Mouse (Mus musculus): ENCODE measurements around the gene Siglecg. TPM values are rescaled to one million over a fixed set of nuclear protein-coding genes. Genes with fewer than 3 reads are reported as not detected.
"Not testable (repeated sequence)": the region's sequence is repeated elsewhere in the genome, so short reads cannot be mapped to it uniquely, and the experiment has no call there.

The Siglecg gene
- polyA plus RNA-seq (2015; fragmentation: Nextera tagmentation; extraction: Ambion mirVana): 0.28 and 0.30 TPM in 2 replicates

- no peak within 1 kb of the TSS for H3K4me2 ChIP-seq (replicated peaks)
- H3K27me3 ChIP-seq (replicated peaks): no peaks in the 10 kb centered on the region; the same call in 1 of the 2 replicates
- no peak for ATAC-seq
- no peak within 1 kb of the TSS for H3K27ac ChIP-seq
- H3K36me3 ChIP-seq: no peaks in the 10 kb centered on the region
- H3K9ac ChIP-seq: no peak within 1 kb of the TSS
- H3K4me3 ChIP-seq (replicated peaks): no peak within 1 kb of the TSS
- 70% methylated on average over 4 of the region's 4 CpGs for WGBS
- H3K4me1 ChIP-seq (replicated peaks): no peaks in the 10 kb centered on the region
- no peaks in the 10 kb centered on the region for H3K9me3 ChIP-seq
These were observed at the start of gene Siglecg for GRCm38 (mm10) chr7:43408131-43408553. TSS of gene Siglecg (plus strand) at chr7:43408204.

- H3K27me3 ChIP-seq (replicated peaks): no peaks in the 10 kb centered on the region
- ATAC-seq: no peak
- 85% methylated on average over 3 of the region's 3 CpGs for WGBS
These were observed 49.4 kb upstream of the Siglecg start for GRCm38 (mm10) chr7:43358556-43358955.

DNA sequence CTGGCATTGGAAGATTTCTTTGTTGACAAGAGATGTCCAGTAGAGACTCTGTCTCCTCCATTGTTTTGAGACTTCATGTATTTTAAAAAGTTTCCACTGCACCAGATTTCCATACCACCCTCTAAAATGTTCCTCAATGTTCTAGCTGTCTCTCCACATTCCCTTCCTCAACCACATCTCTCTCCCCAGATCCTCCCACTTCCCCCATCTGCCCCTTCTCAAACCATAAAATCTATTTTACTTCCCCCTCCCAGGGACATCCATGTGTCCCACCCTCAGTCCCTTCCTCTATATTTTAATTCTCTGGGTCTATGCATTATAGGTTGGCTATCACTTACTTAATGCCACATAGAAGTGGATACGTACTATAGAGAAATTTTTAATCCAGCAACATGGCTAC is 46.6 kb upstream of the Siglecg start:
- H3K27me3 ChIP-seq (replicated peaks): no peaks in the 10 kb centered on the region
- WGBS: 89% methylated on average over 1 of the region's 1 CpGs
- no peaks in the 10 kb centered on the region for H3K4me1 ChIP-seq (replicated peaks)
- H3K36me3 ChIP-seq: no peaks in the 10 kb centered on the region
- H3K27ac ChIP-seq: no peak overlapping the region
- no peak overlapping the region for H3K4me3 ChIP-seq (replicated peaks)
- no peaks in the 10 kb centered on the region for H3K9me3 ChIP-seq
- H3K9ac ChIP-seq: no peak overlapping the region
- no peak overlapping the region for H3K4me2 ChIP-seq (replicated peaks)
- no peak for ATAC-seq

More at GRCm38 (mm10) chr7:43358556-43358955, 49.4 kb upstream of the Siglecg start:
- Histone ChIP-seq H3K36me3 (no peaks in the 10 kb centered on the region), H3K9me3 (no peaks in the 10 kb centered on the region), H3K4me1 (replicated peaks) (no peaks in the 10 kb centered on the region), H3K4me3 (replicated peaks) (no peak overlapping the region), H3K27ac (no peak overlapping the region), H3K4me2 (replicated peaks) (no peak overlapping the region), H3K9ac (no peak overlapping the region)

DNA sequence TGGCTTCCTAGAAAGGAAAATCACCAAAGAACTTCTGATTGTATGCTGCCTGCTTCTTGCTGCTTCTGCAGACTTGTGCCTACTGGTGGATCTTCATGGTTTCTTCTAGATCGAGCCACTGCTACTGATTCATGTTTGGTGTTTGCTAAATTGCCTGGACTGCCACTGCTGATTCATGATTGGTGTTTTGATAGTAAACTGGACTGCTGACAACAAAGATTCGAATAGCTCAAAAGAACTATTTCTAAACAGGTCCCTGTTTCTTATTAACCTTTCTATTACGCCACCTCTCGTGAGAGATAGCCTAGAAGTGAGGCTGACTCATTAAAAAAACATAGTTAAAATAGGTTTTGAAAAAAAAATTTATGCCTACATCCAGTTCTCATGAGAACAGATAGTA is 46.0 kb upstream of the Siglecg start:
- no peak for ATAC-seq
- H3K36me3 ChIP-seq: no peaks in the 10 kb centered on the region
- WGBS: 69% methylated on average over 4 of the region's 4 CpGs
- no peaks in the 10 kb centered on the region for H3K9me3 ChIP-seq
- no peak overlapping the region for H3K9ac ChIP-seq
- no peaks in the 10 kb centered on the region for H3K27me3 ChIP-seq (replicated peaks)
- H3K4me3 ChIP-seq (replicated peaks): no peak overlapping the region
- no peak overlapping the region for H3K27ac ChIP-seq
- H3K4me1 ChIP-seq (replicated peaks): no peaks in the 10 kb centered on the region
- H3K4me2 ChIP-seq (replicated peaks): no peak overlapping the region

DNA sequence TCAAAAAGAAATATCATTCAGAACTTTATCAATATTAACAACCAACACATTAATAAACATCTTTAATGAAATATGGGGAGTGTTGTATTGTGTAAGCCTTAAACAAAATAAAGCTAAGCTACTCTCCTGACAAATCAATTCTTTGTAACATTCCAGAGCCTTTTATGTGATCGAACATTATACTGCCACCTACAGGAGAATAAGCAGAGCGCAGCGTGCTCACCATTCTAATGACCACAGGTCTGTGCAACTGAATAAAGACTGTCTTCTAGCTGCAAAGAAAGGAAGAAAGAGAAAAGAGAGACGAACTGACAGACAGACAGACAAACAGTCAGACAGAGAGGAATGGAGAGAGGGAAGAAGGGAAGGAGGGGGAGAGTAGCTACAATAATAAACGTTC is 29.8 kb upstream of the Siglecg start:
- no peaks in the 10 kb centered on the region for H3K9me3 ChIP-seq
- WGBS: 17% methylated on average over 5 of the region's 5 CpGs
- no peak overlapping the region for H3K4me2 ChIP-seq (replicated peaks)
- no peak overlapping the region for H3K27ac ChIP-seq
- H3K27me3 ChIP-seq (replicated peaks): no peaks in the 10 kb centered on the region
- no peak overlapping the region for H3K9ac ChIP-seq
- no peak overlapping the region for H3K4me3 ChIP-seq (replicated peaks)
- no peaks in the 10 kb centered on the region for H3K36me3 ChIP-seq
- 0 out of 2 replicates have a peak, but pooled peaks have one; percentile 43 for ATAC-seq
- H3K4me1 ChIP-seq (replicated peaks): no peaks in the 10 kb centered on the region

DNA sequence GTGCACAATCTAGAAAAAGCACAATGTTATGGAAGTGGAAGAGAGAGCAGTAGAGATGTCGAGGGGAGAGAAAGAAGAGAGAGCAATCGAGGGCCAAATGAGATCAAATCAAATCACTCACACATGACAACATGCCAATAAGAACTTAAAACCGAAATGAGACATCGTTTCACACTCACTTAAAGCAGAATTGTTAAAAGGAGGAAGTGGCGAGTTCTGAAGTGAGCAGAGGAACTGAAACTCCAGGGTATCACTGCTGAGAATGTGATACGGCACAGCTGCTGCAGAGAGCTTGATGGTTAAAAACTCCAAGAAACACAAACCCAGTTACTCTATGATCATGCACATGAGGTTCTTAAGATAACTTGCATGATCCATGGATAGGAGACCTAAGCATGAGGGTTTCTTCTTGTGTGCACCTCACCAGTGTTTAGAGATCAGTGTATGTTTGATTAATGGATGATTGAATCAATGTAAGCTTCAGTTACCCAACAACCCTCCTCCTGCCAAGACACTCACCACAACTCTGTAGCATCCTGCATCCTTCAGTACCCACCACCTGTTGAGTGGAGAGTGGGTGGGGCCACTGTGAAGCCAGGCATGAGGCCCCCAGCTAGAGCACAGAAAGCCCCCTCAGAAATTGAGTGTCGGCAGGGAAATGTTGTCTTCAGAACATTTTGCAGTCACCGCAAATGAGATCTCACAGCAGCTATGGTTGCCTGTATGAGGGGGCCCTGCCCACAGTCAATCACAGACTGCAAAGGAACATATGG is 15.5 kb upstream of the Siglecg start:
- Histone ChIP-seq H3K27ac (no peak overlapping the region), H3K9me3 (no peaks in the 10 kb centered on the region), H3K27me3 (replicated peaks) (no peaks in the 10 kb centered on the region), H3K4me1 (replicated peaks) (no peaks in the 10 kb centered on the region), H3K9ac (no peak overlapping the region), H3K36me3 (no peaks in the 10 kb centered on the region), H3K4me3 (replicated peaks) (no peak overlapping the region), H3K4me2 (replicated peaks) (no peak overlapping the region)
- no peak for ATAC-seq
- 83% methylated on average over 8 of the region's 8 CpGs for WGBS

DNA sequence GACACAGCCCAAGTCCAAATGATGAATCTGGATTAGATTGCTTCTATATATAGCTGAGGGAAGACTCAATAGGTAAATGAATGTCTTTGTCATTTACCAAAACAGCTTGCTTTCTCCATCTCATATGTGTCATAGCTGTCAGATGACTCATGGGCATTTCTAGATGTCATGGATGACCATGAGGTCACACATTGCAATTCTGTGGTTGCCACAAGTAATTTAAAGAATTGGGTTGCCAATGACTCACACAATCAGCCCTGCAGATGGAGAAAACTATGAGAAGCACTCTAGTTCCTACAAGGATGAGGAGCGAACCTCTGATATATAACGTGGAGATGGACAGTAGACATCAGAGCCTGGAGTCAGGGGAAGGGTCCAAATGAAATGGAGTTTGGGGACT is 8.5 kb upstream of the Siglecg start:
- no peak overlapping the region for H3K9ac ChIP-seq
- no peak for ATAC-seq
- no peak overlapping the region for H3K27ac ChIP-seq
- no peak overlapping the region for H3K4me2 ChIP-seq (replicated peaks)
- H3K27me3 ChIP-seq (replicated peaks): no peaks in the 10 kb centered on the region
- WGBS: 84% methylated on average over 2 of the region's 2 CpGs
- no peaks in the 10 kb centered on the region for H3K36me3 ChIP-seq
- no peaks in the 10 kb centered on the region for H3K4me1 ChIP-seq (replicated peaks)
- no peak overlapping the region for H3K4me3 ChIP-seq (replicated peaks)
- no peaks in the 10 kb centered on the region for H3K9me3 ChIP-seq

GRCm38 (mm10) chr7:43402718-43403117 is 5.3 kb upstream of the Siglecg start:
- H3K9ac ChIP-seq: no peak overlapping the region
- no peaks in the 10 kb centered on the region for H3K36me3 ChIP-seq
- no peak overlapping the region for H3K4me3 ChIP-seq (replicated peaks)
- H3K4me1 ChIP-seq (replicated peaks): no peaks in the 10 kb centered on the region
- WGBS: 13% methylated on average over 2 of the region's 2 CpGs
- H3K27ac ChIP-seq: no peak overlapping the region
- H3K4me2 ChIP-seq (replicated peaks): no peak overlapping the region
- H3K27me3 ChIP-seq (replicated peaks): no peaks in the 10 kb centered on the region
- ATAC-seq: no peak
- H3K9me3 ChIP-seq: no peaks in the 10 kb centered on the region

GRCm38 (mm10) chr7:43407573-43407972 is 431 bp upstream of the Siglecg start:
- WGBS: 80% methylated on average over 3 of the region's 3 CpGs
- H3K4me2 ChIP-seq (replicated peaks): no peak overlapping the region
- ATAC-seq: no peak
- no peak overlapping the region for H3K9ac ChIP-seq
- no peak overlapping the region for H3K27ac ChIP-seq
- no peaks in the 10 kb centered on the region for H3K9me3 ChIP-seq
- H3K4me3 ChIP-seq (replicated peaks): no peak overlapping the region
- no peaks in the 10 kb centered on the region; the same call in 1 of the 2 replicates for H3K27me3 ChIP-seq (replicated peaks)
- no peaks in the 10 kb centered on the region for H3K36me3 ChIP-seq
- H3K4me1 ChIP-seq (replicated peaks): no peaks in the 10 kb centered on the region

- Histone ChIP-seq H3K36me3 (no peaks in the 10 kb centered on the region), H3K4me1 (replicated peaks) (no peaks in the 10 kb centered on the region), H3K9ac (no peak overlapping the region), H3K4me2 (replicated peaks) (no peak overlapping the region), H3K4me3 (replicated peaks) (no peak overlapping the region), H3K27me3 (replicated peaks) (no peaks in the 10 kb centered on the region; the same call in 1 of the 2 replicates), H3K27ac (no peak overlapping the region), H3K9me3 (no peaks in the 10 kb centered on the region)
- ATAC-seq: no peak
- 68% methylated on average over 3 of the region's 3 CpGs for WGBS
These were observed 1.1 kb downstream of the Siglecg start for GRCm38 (mm10) chr7:43409084-43409483.

DNA sequence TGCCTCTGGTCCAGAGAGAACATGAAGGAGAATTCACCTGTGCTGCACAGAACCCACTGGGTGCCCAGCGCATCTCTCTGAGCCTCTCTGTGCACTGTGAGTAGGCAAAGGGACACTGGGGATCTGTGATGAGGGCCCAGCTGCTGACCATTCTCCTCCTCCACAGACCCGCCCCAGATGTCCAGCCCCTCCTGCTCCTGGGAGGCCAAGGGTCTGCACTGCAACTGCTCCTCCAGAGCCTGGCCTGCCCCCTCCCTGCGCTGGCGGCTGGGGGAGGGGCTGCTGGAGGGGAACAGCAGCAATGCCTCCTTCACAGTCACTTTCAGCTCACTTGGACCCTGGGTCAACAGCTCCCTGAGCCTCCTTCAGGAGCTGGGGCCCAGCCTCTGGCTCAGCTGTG is 3.7 kb downstream of the Siglecg start:
- H3K36me3 ChIP-seq; H3K27me3 ChIP-seq (replicated peaks); H3K27ac ChIP-seq; H3K4me3 ChIP-seq (replicated peaks); H3K4me2 ChIP-seq (replicated peaks); H3K9ac ChIP-seq; H3K9me3 ChIP-seq; H3K4me1 ChIP-seq (replicated peaks); ATAC-seq: not testable (repeated sequence)
- WGBS: 29% methylated on average over 4 of the region's 4 CpGs

GRCm38 (mm10) chr7:43417298-43417697 is 9.3 kb downstream of the Siglecg start:
- H3K9me3 ChIP-seq: no peaks in the 10 kb centered on the region
- WGBS: 87% methylated on average over 10 of the region's 10 CpGs
- ATAC-seq: no peak
- H3K27ac ChIP-seq: no peak overlapping the region
- H3K4me1 ChIP-seq (replicated peaks): no peaks in the 10 kb centered on the region
- no peaks in the 10 kb centered on the region for H3K36me3 ChIP-seq
- no peak overlapping the region for H3K4me3 ChIP-seq (replicated peaks)
- H3K9ac ChIP-seq: no peak overlapping the region
- H3K4me2 ChIP-seq (replicated peaks): no peak overlapping the region
- no peaks in the 10 kb centered on the region for H3K27me3 ChIP-seq (replicated peaks)

DNA sequence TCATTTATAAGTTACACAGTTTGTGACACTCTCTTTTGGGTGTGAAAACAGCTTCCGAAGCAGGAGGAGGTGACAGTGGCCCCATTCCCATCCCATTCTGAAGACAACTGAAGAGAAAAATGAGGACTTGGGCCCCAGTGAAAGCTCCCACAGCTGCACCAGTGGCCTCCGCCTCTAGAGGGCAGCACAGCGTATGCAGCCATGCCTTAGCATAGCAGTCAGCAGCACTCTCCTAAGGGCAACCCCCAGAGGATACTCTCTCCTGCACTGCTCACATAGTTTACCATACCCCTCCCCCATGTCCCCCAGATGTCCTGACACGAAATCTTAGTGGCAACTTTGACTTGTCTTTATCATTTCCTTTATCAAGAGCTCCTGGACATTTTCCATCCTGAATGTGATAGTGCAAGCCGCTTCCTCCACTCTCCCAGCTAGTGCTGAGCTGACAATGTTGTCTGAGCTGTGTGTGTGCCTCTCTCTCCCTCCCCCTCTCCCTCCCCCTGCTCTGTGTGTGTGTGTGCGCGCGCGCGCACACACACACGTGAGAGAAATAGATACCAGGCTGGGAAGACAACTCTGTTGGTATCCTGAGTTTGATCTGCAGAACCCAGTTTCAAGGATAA is 15.1 kb downstream of the Siglecg start:
- no peaks in the 10 kb centered on the region for H3K27me3 ChIP-seq (replicated peaks)
- H3K4me2 ChIP-seq (replicated peaks): peak overlapping the region; percentile 35
- no peak overlapping the region for H3K9ac ChIP-seq
- H3K9me3 ChIP-seq: no peaks in the 10 kb centered on the region
- 9% methylated on average over 11 of the region's 11 CpGs for WGBS
- H3K27ac ChIP-seq: no peak overlapping the region
- H3K36me3 ChIP-seq: no peaks in the 10 kb centered on the region
- no peak overlapping the region for H3K4me3 ChIP-seq (replicated peaks)
- no peaks in the 10 kb centered on the region for H3K4me1 ChIP-seq (replicated peaks)
- peak; percentile 94 for ATAC-seq

All from intestine, embryonic 15.5 days (tissue).